Mouse (Mus musculus): Measurements from ENCODE around the gene Gm14325.

Gene Gm14325

DNA sequence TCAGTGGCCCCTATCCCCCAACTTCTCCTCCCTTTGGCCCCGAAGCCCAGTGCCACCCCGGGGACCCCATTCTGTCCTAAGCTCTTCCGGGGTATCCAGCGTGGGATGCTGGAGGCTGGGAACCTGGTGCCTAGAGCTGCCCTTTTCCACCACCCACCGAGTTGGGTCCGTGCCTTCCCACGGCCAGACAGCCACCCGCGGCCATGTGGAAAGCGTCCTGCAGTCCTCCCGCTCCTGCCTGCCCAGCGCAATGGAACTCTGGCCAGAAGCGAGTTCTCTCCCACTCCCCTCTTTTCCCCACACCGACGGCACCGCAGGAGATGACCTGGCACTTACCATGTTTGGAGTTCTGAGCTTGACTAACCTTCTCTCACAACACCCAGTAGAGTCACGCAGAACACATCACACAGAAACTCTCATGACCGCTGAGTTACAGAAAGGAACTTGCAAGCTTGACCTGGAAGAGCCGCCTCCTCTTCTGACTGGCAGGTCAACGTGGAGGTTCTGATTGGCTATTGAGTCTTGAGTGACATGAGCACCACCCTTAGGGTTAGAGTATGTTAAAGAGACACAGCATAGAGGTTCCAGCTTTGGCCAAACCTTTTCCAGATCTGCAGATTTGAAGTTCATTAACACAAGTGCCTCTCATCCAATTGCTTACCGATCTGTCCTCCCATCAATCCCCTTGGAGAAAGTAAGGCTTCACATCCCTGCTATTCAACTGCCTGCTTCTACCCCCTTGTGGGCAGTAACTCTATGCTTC is at the start of gene Gm14325:
TSS of gene Gm14325 (minus strand) at position 436 of the 763 bp plus-strand sequence.
- peak; percentile 99 for DNase-seq

GRCm38 (mm10) chr2:177887743-177888142 is 47.6 kb upstream of the Gm14325 start:
- peak; percentile 82 for DNase-seq

DNA sequence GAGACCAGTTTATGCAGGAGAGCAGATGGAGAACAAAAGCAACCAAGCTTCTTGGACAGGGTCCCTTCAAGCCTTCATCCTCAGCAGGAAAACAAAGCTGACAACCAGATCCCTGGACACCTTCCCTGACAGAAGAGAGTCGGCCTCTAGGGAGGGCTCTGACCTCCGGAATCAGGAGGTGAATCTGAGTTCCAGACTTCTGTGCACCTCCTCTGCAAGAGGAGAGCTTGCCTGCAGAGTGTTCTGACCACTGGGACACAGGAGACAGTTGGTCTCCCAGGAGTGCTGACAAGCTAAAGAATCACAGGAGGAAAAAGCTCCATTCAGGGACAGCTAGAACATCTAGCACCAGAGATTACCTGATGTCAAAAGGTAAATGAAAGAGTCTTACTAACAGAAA is 22.1 kb upstream of the Gm14325 start:
- peak; percentile 70 for DNase-seq

GRCm38 (mm10) chr2:177843666-177844065 is 3.5 kb upstream of the Gm14325 start:
- peak; percentile 87 for DNase-seq

GRCm38 (mm10) chr2:177836756-177837155 is 3.4 kb downstream of the Gm14325 start:
- peak; percentile 90 for DNase-seq

DNA sequence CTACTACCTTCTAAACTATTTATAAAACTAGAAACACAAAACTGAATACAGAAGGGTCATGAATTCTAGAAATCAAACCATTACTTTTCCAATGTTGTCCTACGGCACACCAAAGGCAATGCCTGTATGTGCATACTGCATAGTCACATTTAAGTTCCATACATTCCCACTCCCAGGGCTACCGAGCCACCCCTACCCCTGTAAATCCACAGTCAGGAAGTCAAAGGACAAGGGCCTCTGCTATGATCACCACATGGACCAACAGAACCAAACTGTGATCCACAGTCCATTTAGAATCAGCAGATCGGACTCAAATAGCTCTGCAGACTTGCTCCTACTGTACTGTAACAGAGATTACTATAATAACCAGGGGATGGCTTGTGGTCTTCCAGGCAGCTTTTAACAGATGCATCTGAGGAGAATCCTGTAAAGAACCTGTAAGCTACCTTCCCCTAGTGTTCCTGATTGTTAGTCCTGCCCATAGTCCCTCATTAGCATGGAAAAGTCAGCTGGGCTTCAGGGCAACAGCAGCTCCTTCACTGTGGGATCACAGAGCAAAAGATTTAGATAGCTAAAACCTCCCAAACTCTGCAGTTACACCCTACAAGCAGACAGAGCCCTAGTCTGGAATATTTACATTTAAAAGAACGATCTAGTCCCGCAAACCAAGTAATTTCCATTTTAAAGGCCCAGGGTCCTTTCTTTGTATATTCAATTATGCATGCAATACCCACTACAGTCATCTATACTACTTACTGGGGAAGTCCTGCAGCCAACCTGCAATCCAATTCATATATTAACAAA is 4.2 kb downstream of the Gm14325 start:
- DNase-seq = peak; percentile 93

GRCm38 (mm10) chr2:177821952-177822351 is 18.2 kb downstream of the Gm14325 start:
- peak; percentile 90 for DNase-seq

DNA sequence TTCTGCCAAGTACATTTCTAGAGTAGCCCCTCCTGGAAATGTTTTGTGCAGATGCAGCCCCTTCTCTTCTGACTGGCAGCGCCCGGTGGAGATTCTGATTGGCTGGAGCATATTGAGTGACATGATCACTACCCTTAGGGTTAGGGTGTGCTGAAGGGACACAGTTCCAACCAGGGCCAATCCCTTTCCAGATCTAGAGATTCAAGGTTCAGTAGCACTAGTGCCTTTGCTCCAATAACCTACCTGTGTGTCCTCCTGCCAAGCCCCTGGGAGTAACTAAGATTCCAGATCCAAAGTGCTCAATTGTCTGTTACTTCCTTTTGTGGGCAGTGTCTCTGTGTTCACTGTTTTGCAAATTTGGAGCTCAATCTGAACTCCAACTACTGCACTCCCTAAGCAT is 34.0 kb downstream of the Gm14325 start:
- peak; percentile 57 for DNase-seq

GRCm38 (mm10) chr2:177787351-177787750 is 52.8 kb downstream of the Gm14325 start:
- DNase-seq = peak; percentile 62
